Mouse (Mus musculus) bone marrow macrophage, adult 2 months (primary cell): ENCODE measurements at regions not wholly inside any gene's neighbourhood (a gene's known extent, or its start where the extent isn't known, plus 50 kb on each side); places are given as distances from the start of the nearest gene placed in this dataset.

ENCODE experiments used
- H3K27ac ChIP-seq: 2 replicates; pipeline ENCODE4 v1.5.1; 2012; ENCODE audit warnings: low read depth, low read length; ENCODE audit not compliant: insufficient read depth
- H3K4me1 ChIP-seq: 2 replicates; pipeline ENCODE4 v1.6.1; 2012; ENCODE audit warnings: low read length; ENCODE audit not compliant: control insufficient read depth, insufficient read depth
- H3K4me3 ChIP-seq: 2 replicates; pipeline ENCODE4 v1.5.1; 2012; ENCODE audit warnings: mild to moderate bottlenecking, low read length, moderate library complexity; ENCODE audit not compliant: insufficient read depth
- CTCF ChIP-seq: IDR thresholded peaks from 2 replicates; pipeline ENCODE4 v1.5.1; 2012; ENCODE audit warnings: low read depth, mild to moderate bottlenecking, low read length, moderate library complexity
- POLR2A ChIP-seq: IDR thresholded peaks from 2 replicates; pipeline ENCODE4 v1.6.1; 2012; ENCODE audit warnings: mild to moderate bottlenecking, low read depth, low read length, borderline replicate concordance

DNA sequence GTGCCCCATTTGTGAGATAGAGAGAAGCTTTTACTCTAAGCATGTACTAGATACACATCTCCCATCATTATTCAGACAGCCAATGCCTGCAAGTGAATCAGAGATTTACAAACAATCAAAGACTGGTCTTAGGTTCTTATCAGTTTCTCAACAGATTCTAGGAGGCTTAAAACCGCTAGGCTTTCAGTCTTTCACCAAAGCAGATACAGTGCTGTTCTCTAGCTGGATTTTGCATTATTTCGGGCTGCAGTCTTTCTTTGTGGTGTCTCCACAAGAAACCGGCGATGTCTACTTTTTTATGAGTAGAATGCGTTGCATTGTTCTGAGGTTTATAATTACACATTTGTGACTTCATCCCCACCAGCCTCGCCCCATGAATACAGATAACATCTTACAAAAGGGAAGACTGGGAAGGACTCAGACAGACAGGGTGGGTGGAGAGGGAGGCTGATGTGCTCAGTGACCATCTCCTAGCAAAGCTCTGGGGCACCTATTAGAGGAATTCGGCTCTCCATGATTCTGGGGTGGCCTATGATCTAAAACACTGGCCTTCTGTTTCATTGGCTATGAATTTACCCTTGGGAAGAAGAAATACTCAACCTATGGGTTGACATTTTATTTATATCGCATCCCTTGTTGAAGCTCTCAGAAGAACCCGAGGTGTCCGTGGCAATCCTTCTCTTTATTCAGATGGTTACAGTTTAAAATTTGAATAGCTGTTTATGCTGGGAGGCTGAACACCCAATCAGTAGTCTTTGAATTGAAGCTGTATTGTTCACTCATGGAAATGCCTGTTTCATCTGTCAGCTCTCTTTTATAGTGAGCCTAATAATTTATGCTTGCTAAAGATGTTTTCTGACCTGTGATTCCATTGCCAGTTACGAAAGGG is 343.8 kb downstream of the Tmem161b start:
- no peak for TF ChIP-seq POLR2A
- no peak for TF ChIP-seq CTCF
- Histone ChIP-seq H3K4me3 (no peak overlapping the region), H3K4me1 (no peaks in the 10 kb centered on the region), H3K27ac (no peak overlapping the region)

DNA sequence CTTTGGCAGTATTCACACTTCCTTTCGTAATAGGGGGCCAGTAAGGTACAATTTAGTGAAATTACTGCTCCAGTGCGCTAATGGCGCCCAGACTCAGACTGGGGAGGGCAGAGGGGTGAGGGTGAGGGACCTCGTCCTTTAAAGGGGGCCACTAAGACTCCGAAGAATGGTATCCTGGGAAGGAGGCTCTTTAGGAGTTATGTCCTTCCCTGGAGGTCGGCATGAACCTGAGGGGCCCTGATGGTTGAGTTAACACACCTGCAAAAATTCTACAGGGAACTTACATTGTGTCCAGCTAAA is 344.4 kb downstream of the Tmem161b start:
- no peak overlapping the region for H3K27ac ChIP-seq
- no peaks in the 10 kb centered on the region for H3K4me1 ChIP-seq
- no peak for TF ChIP-seq POLR2A
- no peak for TF ChIP-seq CTCF
- no peak overlapping the region for H3K4me3 ChIP-seq

DNA sequence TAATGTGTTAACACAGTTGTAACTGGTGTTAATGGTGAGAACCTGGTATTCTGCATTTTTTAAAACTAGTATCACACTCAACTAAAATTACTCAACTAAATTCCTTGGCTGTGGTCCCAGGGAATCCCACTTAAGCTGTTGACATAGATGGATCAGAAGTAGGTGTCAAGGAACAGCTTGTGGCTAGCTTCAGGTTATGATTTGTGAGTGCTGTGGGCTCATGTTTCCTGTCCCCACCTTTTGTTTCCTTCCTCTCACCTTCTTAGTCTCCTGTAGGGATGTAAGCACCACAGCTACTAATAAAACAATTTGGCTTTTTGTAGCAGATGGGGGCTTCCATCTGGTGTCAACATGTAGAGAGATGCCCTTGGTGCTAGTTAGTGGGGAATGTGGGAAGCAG is 347.3 kb downstream of the Tmem161b start:
- Histone ChIP-seq H3K4me3 (no peak overlapping the region), H3K4me1 (no peaks in the 10 kb centered on the region), H3K27ac (no peak overlapping the region)
- no peak for TF ChIP-seq CTCF
- no peak for TF ChIP-seq POLR2A

DNA sequence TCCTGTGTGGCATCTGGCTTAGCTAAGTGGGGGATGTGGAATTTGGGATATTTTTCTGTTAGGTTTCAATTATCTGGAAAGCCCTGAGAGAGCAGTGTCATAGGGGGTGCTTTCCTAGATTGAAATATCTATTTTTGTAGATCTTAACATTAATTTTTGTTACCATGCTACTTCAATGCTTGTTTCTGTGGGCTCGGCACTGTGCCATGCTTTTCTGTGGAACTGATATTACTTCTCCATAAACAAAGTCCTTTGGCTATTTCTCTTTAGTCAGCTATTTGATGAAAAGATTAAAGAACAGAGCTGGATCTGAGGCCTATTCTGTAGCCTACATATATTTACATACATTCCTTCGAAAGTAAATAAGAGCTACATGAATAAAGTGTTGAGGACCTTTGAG is 348.1 kb downstream of the Tmem161b start:
- H3K4me3 ChIP-seq: no peak overlapping the region
- no peaks in the 10 kb centered on the region for H3K4me1 ChIP-seq
- no peak overlapping the region for H3K27ac ChIP-seq
- no peak for TF ChIP-seq CTCF
- no peak for TF ChIP-seq POLR2A

DNA sequence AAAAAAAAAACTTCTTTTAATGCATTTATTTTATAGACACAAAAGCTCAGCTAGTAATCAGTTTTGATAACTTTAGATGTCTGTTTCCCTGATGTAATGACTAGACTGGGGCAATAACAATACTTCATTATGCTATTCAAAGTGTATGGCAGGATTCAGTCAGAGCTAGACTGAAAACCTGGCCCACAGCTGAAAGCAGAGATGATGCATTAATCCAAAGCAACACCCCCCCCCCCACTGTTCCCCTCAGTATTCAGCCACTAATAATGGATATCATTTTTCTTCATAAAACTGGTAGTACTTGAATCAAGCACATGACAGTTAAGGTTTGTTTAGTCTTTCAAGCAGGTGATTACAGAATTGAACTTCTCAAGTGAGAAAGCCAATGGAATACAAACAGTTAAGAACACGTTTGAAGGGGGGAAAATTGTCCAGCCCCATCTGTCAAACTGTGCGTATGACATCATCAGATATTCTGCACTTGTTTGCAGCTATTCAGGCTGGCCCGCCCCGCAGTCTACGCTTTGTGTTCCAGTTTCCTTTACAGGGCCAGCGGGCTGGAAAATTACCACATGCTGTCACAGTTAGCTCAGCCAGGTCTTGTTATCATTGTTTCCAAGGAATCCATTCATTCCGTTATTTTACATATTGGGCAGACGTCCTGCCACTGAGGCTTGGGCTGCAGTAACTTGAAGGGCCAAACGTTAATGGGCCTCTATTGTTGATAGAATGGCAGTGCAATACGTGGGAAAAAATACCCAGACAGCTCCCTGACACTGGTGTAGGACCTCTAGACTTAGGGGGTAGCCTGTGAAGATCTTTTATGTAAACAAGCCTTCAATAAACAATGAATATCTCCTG is 349.1 kb downstream of the Tmem161b start:
- no peak overlapping the region for H3K4me3 ChIP-seq
- H3K27ac ChIP-seq: no peak overlapping the region
- TF ChIP-seq POLR2A (no peak), CTCF (no peak)
- no peaks in the 10 kb centered on the region for H3K4me1 ChIP-seq

DNA sequence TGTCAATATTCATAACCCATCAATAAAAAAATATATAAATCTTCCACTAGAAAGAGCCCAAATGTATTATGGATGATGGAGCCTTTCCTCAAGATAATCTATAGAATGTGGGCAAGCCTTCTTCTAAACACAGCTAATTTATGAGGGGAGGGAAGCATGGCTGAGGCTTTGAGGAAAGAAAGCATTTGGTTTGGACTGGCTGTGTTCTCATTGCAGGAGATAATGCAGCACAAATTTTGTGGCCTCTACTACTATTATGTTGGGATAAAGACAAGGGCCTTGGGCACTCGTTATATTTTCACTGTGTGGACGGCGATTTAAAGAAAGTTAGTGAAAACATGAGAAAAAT is 349.7 kb downstream of the Tmem161b start:
- no peak overlapping the region for H3K4me3 ChIP-seq
- no peaks in the 10 kb centered on the region for H3K4me1 ChIP-seq
- no peak for TF ChIP-seq POLR2A
- no peak for TF ChIP-seq CTCF
- no peak overlapping the region for H3K27ac ChIP-seq

DNA sequence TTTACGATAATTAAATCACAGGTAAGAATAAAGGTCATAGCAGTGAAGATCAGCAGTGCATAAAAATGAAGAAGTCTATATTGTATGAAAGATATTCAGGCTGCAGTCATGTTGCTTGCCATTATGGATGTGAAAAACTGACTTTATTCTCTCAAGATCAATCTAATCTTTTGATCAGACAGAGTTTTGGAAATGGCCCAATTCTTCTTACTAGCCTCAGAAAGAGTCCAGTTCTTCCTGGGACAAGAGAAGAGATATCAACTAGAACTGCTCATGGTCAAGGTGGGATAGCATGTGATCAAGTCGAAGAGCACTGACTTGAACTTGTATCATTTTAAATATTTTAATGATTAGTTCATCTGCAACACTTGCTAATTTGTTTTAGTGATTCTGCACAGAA is 350.1 kb downstream of the Tmem161b start:
- Histone ChIP-seq H3K27ac (no peak overlapping the region), H3K4me1 (no peaks in the 10 kb centered on the region), H3K4me3 (no peak overlapping the region)
- TF ChIP-seq CTCF (no peak), POLR2A (no peak)

DNA sequence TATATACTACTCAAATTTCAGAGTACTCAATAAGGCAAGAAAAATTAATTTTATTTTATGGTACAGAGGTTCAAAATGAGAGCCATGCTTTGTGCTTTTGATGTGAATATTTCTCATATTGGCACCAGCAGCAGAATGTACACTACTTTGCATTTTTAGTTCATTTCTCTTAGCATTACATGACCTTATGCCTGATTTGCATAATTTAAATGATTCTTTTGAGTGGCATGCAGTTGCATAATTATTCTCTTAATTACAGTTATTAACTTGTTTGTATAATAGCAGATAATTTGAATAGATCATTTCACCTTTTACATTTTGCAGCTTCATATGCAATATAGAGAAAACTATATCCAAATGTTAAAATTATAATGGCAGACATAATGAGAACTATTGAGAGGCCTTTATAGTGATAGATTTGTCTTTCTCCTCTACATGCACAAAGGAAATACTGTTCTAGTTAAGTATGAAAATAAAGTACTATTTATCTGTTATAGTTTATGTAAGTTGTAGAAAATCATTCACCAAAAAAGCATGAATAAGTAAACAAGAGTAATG is 374.6 kb downstream of the Tmem161b start:
- TF ChIP-seq POLR2A: no peak
- TF ChIP-seq CTCF: no peak
- H3K4me1 ChIP-seq: no peaks in the 10 kb centered on the region
- no peak overlapping the region for H3K4me3 ChIP-seq
- H3K27ac ChIP-seq: no peak overlapping the region

DNA sequence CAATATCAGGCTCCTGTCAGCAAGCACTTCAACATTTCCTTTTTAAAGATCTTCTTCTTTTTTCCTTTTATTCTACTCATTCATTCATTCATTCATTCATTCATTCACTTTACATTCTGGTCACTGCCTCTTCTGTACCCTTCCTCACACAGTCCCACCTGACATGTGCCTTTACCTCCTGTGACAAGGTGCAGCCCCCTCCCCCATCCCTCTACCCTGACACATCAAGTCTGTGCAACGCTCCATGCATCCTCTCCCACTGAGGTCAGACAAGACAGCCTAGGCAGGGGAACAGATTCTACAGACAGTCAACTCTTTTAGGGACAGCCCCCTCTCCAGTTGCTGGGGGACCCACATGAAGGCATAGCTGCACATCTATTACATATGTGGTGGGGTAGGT is 380.5 kb downstream of the Tmem161b start:
- H3K4me3 ChIP-seq: no peak overlapping the region
- H3K27ac ChIP-seq: no peak overlapping the region
- H3K4me1 ChIP-seq: no peaks in the 10 kb centered on the region
- TF ChIP-seq POLR2A: no peak
- no peak for TF ChIP-seq CTCF

DNA sequence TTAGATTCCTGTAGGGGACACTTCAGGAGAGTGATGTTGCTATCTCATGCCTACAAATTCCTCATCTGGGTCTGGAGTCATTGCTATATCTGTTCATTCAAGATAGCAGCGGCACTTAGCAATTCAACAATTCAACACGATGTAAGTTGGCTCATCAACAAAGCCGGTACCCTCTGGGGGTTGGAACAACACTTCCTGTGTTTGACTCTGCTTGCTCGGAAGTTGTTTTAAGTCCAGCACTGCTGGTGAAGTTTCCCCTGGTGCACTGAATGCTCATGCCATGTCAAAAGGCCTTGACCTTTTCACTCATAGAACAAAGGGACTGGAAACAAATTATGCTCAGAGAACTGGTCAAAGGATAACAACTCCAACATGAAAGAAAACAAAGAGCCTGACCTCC is 390.4 kb downstream of the Tmem161b start:
- Histone ChIP-seq H3K4me3 (no peak overlapping the region), H3K4me1 (no peaks in the 10 kb centered on the region), H3K27ac (no peak overlapping the region)
- TF ChIP-seq POLR2A: no peak
- TF ChIP-seq CTCF: no peak
